ENCODE assay signal across 33 mouse cellular contexts in genomic region chr6:97234911-97235668, GRCm38 (mm10). TPM values are rescaled to one million over a fixed set of nuclear protein-coding genes. Genes with fewer than 3 reads are reported as not detected.
DNase-seq lines count a peak whose midpoint lies in the region; ATAC-seq and TF ChIP-seq lines count a peak whose summit lies in the region.
"Had no signal": no experiment of that assay in that cellular context is flagged by ENCODE, and none has a peak within 500 bp of the region (broad histone marks: within the 10 kb centered on the region; RNA-seq: fewer than 3 reads in every experiment).

No protein-coding gene starts in this region.

- H3K4me3 ChIP-seq in midbrain, embryonic 11.5 days (ENCODE audit: low read depth, low read length) = no peak overlapping the region
- no peak overlapping the region for H3K4me3 ChIP-seq in midbrain, embryonic 10.5 days
- no peak overlapping the region for H3K4me3 ChIP-seq in bone marrow macrophage, adult 2 months (ENCODE audit: insufficient read depth, low read length)
- no peak overlapping the region for H3K4me3 ChIP-seq in lung, adult 2 months (replicated peaks; ENCODE audit: extremely low read depth, low read depth, low read length)
- H3K4me3 ChIP-seq: embryonic facial prominence, embryonic 13.5 days; forebrain, embryonic 10.5 days; forebrain, embryonic 15.5 days; heart, adult 2 months; heart, embryonic 13.5 days; hindbrain, embryonic 15.5 days; layer of hippocampus, adult 2 months; left cerebral cortex, adult 2 months; limb, embryonic 15.5 days; liver, embryonic 13.5 days; midbrain, embryonic 13.5 days had no signal

- no peaks in the 10 kb centered on the region for H3K4me1 ChIP-seq in midbrain, embryonic 11.5 days (ENCODE audit: control insufficient read depth, insufficient read depth, low read length)
- H3K4me1 ChIP-seq in midbrain, embryonic 10.5 days = no peaks in the 10 kb centered on the region
- H3K4me1 ChIP-seq in bone marrow macrophage, adult 2 months (ENCODE audit: control insufficient read depth, insufficient read depth, low read length) = peaks cover 14% of the 10 kb centered on the region
- H3K4me1 ChIP-seq in lung, adult 2 months (ENCODE audit: control insufficient read depth, insufficient read depth, low read length) = no peaks in the 10 kb centered on the region
- H3K4me1 ChIP-seq: embryonic facial prominence, embryonic 13.5 days; forebrain, embryonic 10.5 days; forebrain, embryonic 15.5 days; heart, embryonic 13.5 days; hindbrain, embryonic 15.5 days; limb, embryonic 15.5 days; liver, embryonic 13.5 days; midbrain, embryonic 13.5 days had no signal

- 93% methylated on average over 7 of the region's 7 CpGs for WGBS in midbrain, embryonic 11.5 days
- WGBS in midbrain, embryonic 10.5 days = 88% methylated on average over 7 of the region's 7 CpGs
- WGBS in lung, adult 2 months = 71% methylated on average over 7 of the region's 7 CpGs

- no peak overlapping the region for H3K4me2 ChIP-seq in midbrain, embryonic 11.5 days
- H3K4me2 ChIP-seq: embryonic facial prominence, embryonic 13.5 days; forebrain, embryonic 15.5 days; heart, embryonic 13.5 days; hindbrain, embryonic 15.5 days; limb, embryonic 15.5 days; liver, embryonic 13.5 days; midbrain, embryonic 13.5 days had no signal

- H3K36me3 ChIP-seq in midbrain, embryonic 11.5 days (ENCODE audit: control insufficient read depth, insufficient read depth, low read length) = no peaks in the 10 kb centered on the region
- H3K36me3 ChIP-seq in midbrain, embryonic 10.5 days = peaks cover 28% of the 10 kb centered on the region

- peaks cover 3% of the 10 kb centered on the region; the same call in 1 of the 2 replicates for H3K9me3 ChIP-seq in midbrain, embryonic 11.5 days (ENCODE audit: control insufficient read depth, low read length)
- H3K9me3 ChIP-seq in midbrain, embryonic 10.5 days (replicated peaks) = peaks cover 3% of the 10 kb centered on the region; the same call in 1 of the 2 replicates
- H3K9me3 ChIP-seq: forebrain, embryonic 15.5 days; hindbrain, embryonic 15.5 days had no signal

- no peak for TF ChIP-seq POLR2A in bone marrow macrophage, adult 2 months (IDR thresholded peaks at IDR 0.05; ENCODE audit: borderline replicate concordance, low read depth, low read length)
- TF ChIP-seq POLR2A in lung, adult 2 months (IDR thresholded peaks at IDR 0.05; ENCODE audit: borderline replicate concordance, extremely low read depth, low read depth, low read length) = no peak

- H3K27me3 ChIP-seq in midbrain, embryonic 11.5 days (ENCODE audit: control insufficient read depth, insufficient read depth, low read length) = no peaks in the 10 kb centered on the region
- H3K27me3 ChIP-seq in midbrain, embryonic 10.5 days (ENCODE audit: low read depth, poor library complexity, severe bottlenecking) = no peaks in the 10 kb centered on the region
- H3K27me3 ChIP-seq: embryonic facial prominence, embryonic 13.5 days; forebrain, embryonic 15.5 days; heart, embryonic 13.5 days; hindbrain, embryonic 15.5 days; liver, embryonic 13.5 days; midbrain, embryonic 13.5 days had no signal

- no peak for ATAC-seq in midbrain, embryonic 11.5 days (ENCODE audit: low FRiP score)
- peak; percentile 68 for ATAC-seq in megakaryocyte progenitor cell, adult 5-6 weeks (replicated peaks; ENCODE audit: poor library complexity)
- ATAC-seq in megakaryocyte-erythroid progenitor cell, adult 5-6 weeks (replicated peaks; ENCODE audit: low FRiP score, low TSS enrichment, poor library complexity, severe bottlenecking) = no peak
- ATAC-seq: forebrain, embryonic 15.5 days; midbrain, embryonic 13.5 days had no signal

- no peak overlapping the region for H3K9ac ChIP-seq in midbrain, embryonic 11.5 days (ENCODE audit: low read length)
- H3K9ac ChIP-seq: embryonic facial prominence, embryonic 13.5 days; forebrain, embryonic 15.5 days; heart, embryonic 13.5 days; hindbrain, embryonic 15.5 days; limb, embryonic 15.5 days; liver, embryonic 13.5 days; midbrain, embryonic 13.5 days had no signal

- no peak for TF ChIP-seq CTCF in bone marrow macrophage, adult 2 months (IDR thresholded peaks at IDR 0.05; ENCODE audit: low read depth, low read length)
- no peak for TF ChIP-seq CTCF in lung, adult 2 months (IDR thresholded peaks at IDR 0.05; ENCODE audit: insufficient read depth, low read length)

- intact Hi-C loops in left cerebral cortex, postnatal 4 days (cut with DNase I) = no loop called here

- peak; percentile 56 for DNase-seq in midbrain, embryonic 11.5 days (ENCODE audit: low spot score, missing footprints)
- no peak for DNase-seq in midbrain, embryonic 10.5 days (ENCODE audit: low spot score)
- no peak for DNase-seq in left cerebral cortex, postnatal 4 days
- no peak for DNase-seq in lung, adult 2 months
- DNase-seq: adrenal gland, adult 8-10 months; cerebellum, adult 11 months; cerebellum, adult 9-11 months; gastrocnemius, postnatal 25 days; heart, adult 2 months; heart, postnatal 10 days; kidney, adult 18-20 months; kidney, postnatal 36 days; liver, embryonic 13.5 days; lung, adult 18-20 months; lung, postnatal 10 days; thymus, postnatal 14 days had no signal

- no peak overlapping the region for H3K27ac ChIP-seq in midbrain, embryonic 11.5 days (ENCODE audit: low read depth, low read length)
- no peak overlapping the region for H3K27ac ChIP-seq in midbrain, embryonic 10.5 days (replicated peaks)
- peak overlapping the region; percentile 14; the same call in 1 of the 2 replicates for H3K27ac ChIP-seq in bone marrow macrophage, adult 2 months (ENCODE audit: insufficient read depth, low read depth, low read length)
- H3K27ac ChIP-seq: embryonic facial prominence, embryonic 13.5 days; forebrain, embryonic 10.5 days; forebrain, embryonic 15.5 days; heart, adult 2 months; heart, embryonic 13.5 days; hindbrain, embryonic 15.5 days; layer of hippocampus, adult 2 months; left cerebral cortex, adult 2 months; limb, embryonic 15.5 days; liver, embryonic 13.5 days; macrophage; midbrain, embryonic 13.5 days had no signal

RNA-seq across cellular contexts. Expression of gene Lmod3, which starts 17.5 kb away (rescaled TPM):
- 0.08 TPM in 1 of 2 replicates, not detected in the other for polyA plus RNA-seq in midbrain, embryonic 11.5 days (2014; fragmentation: Nextera tagmentation; extraction: Ambion mirVana)
- not detected in 2 replicates for polyA plus RNA-seq in midbrain, embryonic 10.5 days (2016; fragmentation: Nextera tagmentation; extraction: Ambion mirVana)
- not detected in 2 replicates for polyA plus RNA-seq in bone marrow macrophage, adult 2 months (2012; ENCODE audit: insufficient read depth, insufficient read length, missing spikeins)
- total RNA-seq in megakaryocyte progenitor cell, adult 5-6 weeks (2015) = not detected in 2 replicates
- total RNA-seq in megakaryocyte progenitor cell, adult 5-6 weeks (2017) = not detected in 2 replicates
- 1 to 10 TPM in 1 of 2 experiments, under 1 TPM in 1; 0.77 to 1.1 TPM for total RNA-seq in left cerebral cortex, postnatal 4 days (2021)
- not detected in 2 replicates for total RNA-seq in megakaryocyte-erythroid progenitor cell, adult 5-6 weeks (2014; fragmentation: Nextera tagmentation)
- total RNA-seq in megakaryocyte-erythroid progenitor cell, adult 5-6 weeks (2017) = not detected in 2 replicates
- 0.22 and 2.0 TPM in 2 replicates for polyA plus RNA-seq in lung, adult 2 months (2012; rRNA removed)
- total RNA-seq: hematopoietic stem cell, adult 5-6 weeks; layer of hippocampus, adult 2 months; layer of hippocampus, postnatal 14 days; left cerebral cortex, adult 2 months had no signal
- polyA plus RNA-seq: forebrain, embryonic 10.5 days; frontal cortex, adult 2 months; hindbrain, embryonic 15.5 days; macrophage; small intestine, adult 2 months had no signal

RNA-seq across cellular contexts. Expression of gene Arl6ip5, which starts 24.6 kb away (rescaled TPM):
- polyA plus RNA-seq in midbrain, embryonic 11.5 days (2014; fragmentation: Nextera tagmentation; extraction: Ambion mirVana) = 41.4 and 41.8 TPM in 2 replicates
- polyA plus RNA-seq in midbrain, embryonic 10.5 days (2016; fragmentation: Nextera tagmentation; extraction: Ambion mirVana) = 40.0 and 48.7 TPM in 2 replicates
- polyA plus RNA-seq in bone marrow macrophage, adult 2 months (2012; ENCODE audit: insufficient read depth, insufficient read length, missing spikeins) = 169 and 170 TPM in 2 replicates
- 55.4 and 57.6 TPM in 2 replicates for total RNA-seq in megakaryocyte progenitor cell, adult 5-6 weeks (2015)
- 54.3 and 55.8 TPM in 2 replicates for total RNA-seq in megakaryocyte progenitor cell, adult 5-6 weeks (2017)
- total RNA-seq in left cerebral cortex, postnatal 4 days (2021) = 100 to 1,000 TPM; 150 to 152 TPM
- 36.5 and 40.7 TPM in 2 replicates for total RNA-seq in megakaryocyte-erythroid progenitor cell, adult 5-6 weeks (2014; fragmentation: Nextera tagmentation)
- 47.9 and 53.0 TPM in 2 replicates for total RNA-seq in megakaryocyte-erythroid progenitor cell, adult 5-6 weeks (2017)
- 63.2 and 80.0 TPM in 2 replicates for polyA plus RNA-seq in lung, adult 2 months (2012; rRNA removed)

RNA-seq across cellular contexts. Expression of gene Uba3, which starts 29.6 kb away (rescaled TPM):
- 99.4 and 101 TPM in 2 replicates for polyA plus RNA-seq in midbrain, embryonic 11.5 days (2014; fragmentation: Nextera tagmentation; extraction: Ambion mirVana)
- polyA plus RNA-seq in midbrain, embryonic 10.5 days (2016; fragmentation: Nextera tagmentation; extraction: Ambion mirVana) = 85.0 and 85.6 TPM in 2 replicates
- polyA plus RNA-seq in bone marrow macrophage, adult 2 months (2012; ENCODE audit: insufficient read depth, insufficient read length, missing spikeins) = 36.9 and 38.7 TPM in 2 replicates
- 51.9 and 54.4 TPM in 2 replicates for total RNA-seq in megakaryocyte progenitor cell, adult 5-6 weeks (2015)
- total RNA-seq in megakaryocyte progenitor cell, adult 5-6 weeks (2017) = 57.9 and 62.8 TPM in 2 replicates
- 10 to 100 TPM; 75.9 to 78.9 TPM for total RNA-seq in left cerebral cortex, postnatal 4 days (2021)
- 49.9 and 61.9 TPM in 2 replicates for total RNA-seq in megakaryocyte-erythroid progenitor cell, adult 5-6 weeks (2014; fragmentation: Nextera tagmentation)
- total RNA-seq in megakaryocyte-erythroid progenitor cell, adult 5-6 weeks (2017) = 66.3 and 104 TPM in 2 replicates
- polyA plus RNA-seq in lung, adult 2 months (2012; rRNA removed) = 7.1 and 14.6 TPM in 2 replicates

RNA-seq across cellular contexts. Expression of gene Tmf1, which starts 56.2 kb away (rescaled TPM):
- polyA plus RNA-seq in midbrain, embryonic 11.5 days (2014; fragmentation: Nextera tagmentation; extraction: Ambion mirVana) = 29.9 and 34.6 TPM in 2 replicates
- 24.1 and 28.8 TPM in 2 replicates for polyA plus RNA-seq in midbrain, embryonic 10.5 days (2016; fragmentation: Nextera tagmentation; extraction: Ambion mirVana)
- 67.5 and 69.8 TPM in 2 replicates for polyA plus RNA-seq in bone marrow macrophage, adult 2 months (2012; ENCODE audit: insufficient read depth, insufficient read length, missing spikeins)
- 16.5 and 20.0 TPM in 2 replicates for total RNA-seq in megakaryocyte progenitor cell, adult 5-6 weeks (2015)
- 50.3 and 115 TPM in 2 replicates for total RNA-seq in megakaryocyte progenitor cell, adult 5-6 weeks (2017)
- total RNA-seq in left cerebral cortex, postnatal 4 days (2021) = 10 to 100 TPM; 47.4 to 51.6 TPM
- 19.1 and 29.5 TPM in 2 replicates for total RNA-seq in megakaryocyte-erythroid progenitor cell, adult 5-6 weeks (2014; fragmentation: Nextera tagmentation)
- total RNA-seq in megakaryocyte-erythroid progenitor cell, adult 5-6 weeks (2017) = 85.9 and 109 TPM in 2 replicates
- 3.1 and 3.8 TPM in 2 replicates for polyA plus RNA-seq in lung, adult 2 months (2012; rRNA removed)
